Mouse (Mus musculus): ENCODE measurements around the gene Cd80.

- TF ChIP-seq GATA1 (IDR thresholded peaks at IDR 0.05; ENCODE audit: low read length) (no peak), TAL1 (IDR thresholded peaks at IDR 0.05; ENCODE audit: low read length) (no peak)
These were observed 13.1 kb upstream of the Cd80 start for GRCm38 (mm10) chr16:38442216-38442615.

Data from erythroblast, embryonic 14.5 days (primary cell).